Mouse (Mus musculus) frontal cortex, postnatal 36 days (tissue): ENCODE measurements at regions not wholly inside any gene's neighbourhood (a gene's known extent, or its start where the extent isn't known, plus 50 kb on each side); places are given as distances from the start of the nearest gene placed in this dataset.

ENCODE experiments used
- DNase-seq, 2 experiments: peaks; one replicate each; pipeline ENCODE4 v3.0.0; 2022; ENCODE audit warnings: low spot score in 2 of 2

GRCm38 (mm10) chr3:78901838-78902484 is 384.4 kb downstream of the Rapgef2 start:
- DNase-seq, result peak; percentile 9 to 18

GRCm38 (mm10) chr3:78901016-78901837 is 385.1 kb downstream of the Rapgef2 start:
- DNase-seq, result no peak

- no peak for DNase-seq
These were observed 386.7 kb downstream of the Rapgef2 start for GRCm38 (mm10) chr3:78899446-78900230.

DNA sequence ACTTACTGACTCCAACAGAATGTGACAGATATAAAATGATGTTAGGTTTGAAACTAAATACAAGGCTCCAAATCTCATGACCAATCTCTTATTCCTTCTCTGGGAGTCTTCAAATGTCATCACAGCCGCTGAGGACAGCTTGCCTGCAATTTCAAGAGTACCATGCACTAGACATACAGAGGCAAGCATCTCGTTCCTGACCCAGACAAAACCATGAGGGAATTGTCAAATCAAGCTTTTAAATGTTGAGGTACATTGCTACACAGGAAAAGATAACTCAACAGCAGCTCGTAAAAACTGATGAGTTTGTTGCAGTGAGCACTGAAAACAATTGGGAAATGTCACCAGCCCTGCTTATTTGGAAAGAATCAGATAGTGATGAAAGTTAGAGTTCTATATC is 397.0 kb downstream of the Rapgef2 start:
- DNase-seq, result no peak

DNA sequence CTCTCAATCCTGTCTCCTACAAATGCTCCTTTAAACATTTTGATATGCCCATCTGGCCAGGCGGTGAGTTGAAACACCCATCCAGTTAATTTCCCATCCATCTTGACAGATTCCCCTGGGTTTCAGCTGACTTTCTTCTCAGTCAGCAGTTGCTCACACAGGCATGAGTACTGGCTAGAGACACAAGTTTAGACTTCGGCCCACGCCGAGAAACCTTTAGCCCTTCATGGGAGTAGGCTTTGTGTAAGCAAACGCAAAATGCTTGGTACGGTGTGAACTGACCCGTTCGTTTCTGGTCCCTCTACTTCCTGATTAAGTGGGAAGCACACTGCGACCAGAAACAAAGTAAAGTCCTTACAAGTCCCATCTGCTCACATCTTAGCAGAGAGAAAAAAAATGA is 401.6 kb downstream of the Rapgef2 start:
- DNase-seq, result no peak

DNA sequence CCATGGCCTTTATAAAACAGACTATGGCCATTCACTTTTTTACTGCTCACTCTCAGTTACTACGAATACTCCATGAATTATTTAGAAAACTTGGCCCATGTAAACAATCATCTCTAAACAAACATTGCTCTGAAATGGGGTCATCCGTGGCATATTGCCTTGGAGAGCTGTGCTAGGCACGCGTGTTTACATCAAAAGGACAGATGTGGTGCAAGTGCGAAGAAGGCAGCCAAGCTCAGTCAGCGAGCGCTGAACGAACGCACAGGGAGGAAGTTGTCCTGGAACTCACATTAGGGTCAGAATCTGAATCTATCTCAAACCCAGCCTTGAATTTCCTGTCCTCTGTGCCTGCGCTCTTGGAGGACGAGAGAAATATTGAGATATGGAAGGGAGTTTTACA is 402.3 kb downstream of the Rapgef2 start:
- DNase-seq, result no peak

DNA sequence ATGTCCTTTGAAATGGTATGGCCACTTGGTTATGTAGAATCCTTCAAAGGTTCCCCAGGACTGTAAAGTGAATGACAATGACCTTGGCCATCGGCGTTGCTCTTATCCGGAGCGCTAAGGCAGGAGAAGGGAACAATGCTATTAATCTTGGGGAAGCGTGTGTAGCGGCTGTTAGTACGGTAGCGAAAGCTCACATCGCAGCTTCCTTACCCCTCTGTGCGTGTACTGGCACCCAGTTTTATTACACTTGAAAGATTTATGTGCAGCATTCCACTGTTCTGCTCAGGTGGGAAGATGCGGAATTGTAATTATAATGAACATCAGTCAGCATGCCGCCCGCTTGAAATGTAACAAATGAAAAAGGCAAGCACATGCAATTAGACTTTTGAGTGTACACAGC is 406.2 kb downstream of the Rapgef2 start:
- no peak for DNase-seq

- DNase-seq, result no peak
These were observed 409.0 kb downstream of the Rapgef2 start for GRCm38 (mm10) chr3:78877323-78877722.

GRCm38 (mm10) chr3:78866896-78867295 is 419.4 kb downstream of the Rapgef2 start:
- no peak for DNase-seq

- no peak for DNase-seq
These were observed 420.1 kb downstream of the Rapgef2 start for GRCm38 (mm10) chr3:78866083-78866726.

GRCm38 (mm10) chr3:78863005-78863404 is 423.3 kb downstream of the Rapgef2 start:
- no peak for DNase-seq

DNA sequence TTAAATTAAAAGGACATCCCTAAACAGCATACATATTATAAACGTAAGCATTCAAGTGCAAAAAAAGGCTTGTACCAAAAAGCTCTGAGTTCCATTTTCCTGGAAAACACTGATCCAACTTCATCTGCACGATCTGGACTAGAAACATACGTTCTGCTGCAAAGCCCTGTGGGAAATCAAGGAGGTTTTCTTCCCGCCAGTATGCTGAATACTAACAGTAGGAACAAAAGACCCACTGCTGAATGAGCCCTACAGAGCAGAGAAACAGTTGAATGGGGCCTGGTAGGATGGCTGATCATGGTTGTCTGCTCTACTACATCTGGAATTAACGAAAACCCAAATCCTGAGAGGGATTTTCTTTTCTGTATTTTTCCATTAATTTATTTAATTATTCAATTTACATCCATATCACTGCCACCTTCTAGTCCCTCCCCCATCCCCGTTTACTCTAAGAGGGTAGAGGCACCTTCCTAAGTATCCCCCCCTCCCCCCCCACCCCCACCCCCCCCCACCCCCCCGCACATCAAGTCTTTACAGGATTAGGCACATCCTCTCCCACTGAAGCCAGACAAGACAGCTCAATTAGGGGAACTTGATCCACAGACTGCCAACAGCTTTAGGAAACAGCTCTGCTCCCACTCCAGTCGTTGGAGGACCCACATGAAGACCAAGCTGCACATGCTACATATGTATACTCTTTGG is 439.5 kb downstream of the Rapgef2 start:
- DNase-seq, result no peak

DNA sequence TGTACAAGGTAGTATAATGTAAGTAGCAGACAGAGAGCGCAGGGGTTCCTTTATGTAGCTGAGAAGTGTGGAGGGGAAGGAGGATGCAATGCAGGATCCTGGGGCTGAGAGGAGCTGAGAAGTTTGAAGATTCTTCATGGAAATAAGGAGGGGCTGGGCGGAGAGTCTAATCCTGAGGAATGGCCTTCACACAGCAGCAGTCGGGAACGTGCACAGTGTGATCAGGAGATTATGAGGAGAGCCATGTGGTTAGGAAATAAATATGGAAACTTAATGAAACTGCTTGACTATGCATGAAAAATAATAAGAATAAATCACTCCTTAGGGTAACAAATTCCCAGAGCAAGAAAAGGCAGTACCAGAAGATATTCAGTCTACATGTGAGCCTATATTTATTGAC is 445.1 kb downstream of the Rapgef2 start:
- DNase-seq, result no peak

- no peak for DNase-seq
These were observed 449.5 kb downstream of the Rapgef2 start for GRCm38 (mm10) chr3:78836824-78837223.

DNA sequence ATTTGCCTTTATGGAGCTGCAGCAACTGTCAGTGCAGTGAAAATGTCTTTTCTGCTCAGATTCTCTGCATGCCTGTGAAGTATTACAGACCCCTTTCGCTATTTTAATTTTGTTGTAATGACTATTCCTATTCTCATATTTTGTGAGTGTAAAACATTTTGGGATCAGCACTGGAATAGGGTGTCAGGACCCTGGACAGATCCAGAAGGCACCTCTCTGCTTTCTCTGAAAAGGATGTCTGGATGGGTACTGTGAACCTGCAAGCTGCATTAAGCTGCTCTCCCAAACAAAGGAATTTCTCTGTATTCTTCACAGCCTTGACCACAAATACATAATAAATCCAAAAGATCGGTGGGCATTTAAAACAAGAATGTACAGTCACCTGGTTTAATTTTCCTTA is 460.8 kb downstream of the Rapgef2 start:
- no peak for DNase-seq

DNA sequence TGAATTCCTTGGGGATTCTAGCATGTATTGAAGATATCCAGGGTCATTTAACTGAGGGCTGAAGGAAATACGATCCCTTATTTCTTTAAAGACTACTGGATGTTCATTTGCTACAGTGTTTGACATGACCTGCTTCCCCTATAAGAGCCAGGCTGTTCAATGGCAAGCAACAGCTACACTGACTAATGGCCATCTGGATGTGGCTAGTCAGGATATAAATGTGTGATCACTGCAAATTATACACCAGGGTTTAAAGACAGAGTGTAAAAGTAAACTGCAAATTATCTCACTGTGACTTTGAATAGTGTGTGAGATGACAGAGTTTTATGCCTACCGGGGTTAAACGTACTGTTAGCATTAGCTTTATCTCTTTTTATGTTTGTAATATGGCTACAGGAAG is 473.9 kb downstream of the Rapgef2 start:
- no peak for DNase-seq

DNA sequence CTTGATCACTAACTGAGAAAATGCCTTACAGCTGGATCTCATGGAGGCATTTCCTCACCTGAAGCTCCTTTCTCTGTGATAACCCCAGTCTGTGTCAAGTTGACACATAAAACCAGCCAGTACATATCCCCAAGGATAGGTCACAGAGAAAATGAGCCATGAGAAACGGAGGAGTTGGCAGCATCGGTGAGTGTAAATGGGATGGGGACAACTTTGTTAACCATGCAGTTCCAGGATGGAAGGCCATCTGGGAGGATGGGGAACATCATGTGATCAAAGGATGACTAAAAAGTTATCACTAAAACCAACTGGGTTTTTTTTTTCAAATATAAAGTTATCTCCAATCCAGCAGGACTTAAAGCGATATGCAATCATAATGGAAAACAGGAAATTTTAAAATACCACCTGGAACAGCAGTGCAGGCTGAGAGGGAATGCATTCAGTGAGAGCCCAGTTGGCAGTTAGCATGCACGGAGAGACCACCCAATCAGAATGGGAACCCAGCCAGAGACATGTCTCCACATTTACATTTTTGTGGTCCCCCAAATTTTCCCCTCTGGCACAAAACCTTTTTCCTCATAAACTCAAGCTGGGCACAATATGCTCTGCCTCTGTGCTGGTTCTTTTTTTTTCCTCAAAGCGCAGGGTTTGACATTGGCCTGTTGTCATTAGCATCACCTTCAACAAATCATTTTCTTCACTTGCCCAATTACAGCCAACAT is 475.7 kb downstream of the Rapgef2 start:
- no peak for DNase-seq

DNA sequence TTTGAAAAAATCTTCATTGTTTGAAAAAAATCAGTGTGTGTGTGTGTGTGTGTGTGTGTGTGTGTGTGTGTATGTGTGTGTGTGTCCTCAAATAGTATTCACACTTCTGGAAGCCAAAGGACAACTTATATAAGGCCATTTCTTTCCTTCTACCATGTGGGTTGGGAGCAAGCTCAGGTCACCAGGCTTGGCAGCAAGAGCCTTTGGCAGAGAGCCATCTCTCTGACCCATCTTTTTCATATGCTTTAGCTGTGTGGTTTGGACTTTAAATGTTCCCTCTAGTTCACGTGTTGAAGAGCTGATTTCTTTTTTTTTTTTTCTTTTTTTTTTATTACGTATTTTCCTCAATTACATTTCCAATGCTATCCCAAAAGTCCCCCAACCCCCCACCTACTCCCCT is 483.1 kb downstream of the Rapgef2 start:
- DNase-seq, result no peak

GRCm38 (mm10) chr3:78795951-78796455 is 490.3 kb downstream of the Rapgef2 start:
- DNase-seq, result no peak

- DNase-seq, result no peak
These were observed 493.8 kb downstream of the Rapgef2 start for GRCm38 (mm10) chr3:78792440-78793057.
